Mouse (Mus musculus): ENCODE measurements around the gene Ddo. TPM values are rescaled to one million over a fixed set of nuclear protein-coding genes. Genes with fewer than 3 reads are reported as not detected.

The Ddo gene
- total RNA-seq (2023), result not detected in 2 replicates

DNA sequence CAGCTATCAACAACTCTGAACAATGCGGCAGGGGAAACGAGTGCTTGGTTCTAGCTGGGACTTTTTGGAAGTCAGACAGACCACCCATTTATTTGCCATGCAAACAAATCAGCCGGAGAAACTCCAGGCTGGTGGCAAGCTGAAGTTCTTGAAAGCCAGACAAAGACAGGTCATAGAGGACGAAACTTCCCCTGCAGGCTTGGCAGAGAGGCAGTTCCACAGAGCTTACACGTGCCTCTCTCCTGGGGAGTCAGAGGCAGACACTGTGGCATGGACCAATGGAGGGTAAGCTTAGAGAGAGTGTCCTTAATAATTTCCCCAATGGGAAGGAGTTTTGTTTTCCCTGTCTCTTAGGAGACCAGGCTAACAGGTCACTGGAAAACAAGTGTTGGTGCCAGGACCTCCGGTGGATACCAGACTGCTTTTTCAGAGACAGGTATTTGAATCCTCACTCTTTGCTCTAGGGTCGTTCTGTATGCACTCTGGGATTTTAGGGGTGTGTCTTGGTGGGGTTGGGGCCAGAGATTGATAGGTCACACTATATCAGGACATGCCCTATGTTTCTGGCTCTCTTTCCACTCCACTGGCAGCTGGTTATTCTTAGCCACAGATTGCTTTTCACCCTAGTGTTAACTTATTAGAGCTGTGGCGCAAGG is at the start of gene Ddo:
TSS of gene Ddo (plus strand) at position 356 of the 656 bp plus-strand sequence.

DNA sequence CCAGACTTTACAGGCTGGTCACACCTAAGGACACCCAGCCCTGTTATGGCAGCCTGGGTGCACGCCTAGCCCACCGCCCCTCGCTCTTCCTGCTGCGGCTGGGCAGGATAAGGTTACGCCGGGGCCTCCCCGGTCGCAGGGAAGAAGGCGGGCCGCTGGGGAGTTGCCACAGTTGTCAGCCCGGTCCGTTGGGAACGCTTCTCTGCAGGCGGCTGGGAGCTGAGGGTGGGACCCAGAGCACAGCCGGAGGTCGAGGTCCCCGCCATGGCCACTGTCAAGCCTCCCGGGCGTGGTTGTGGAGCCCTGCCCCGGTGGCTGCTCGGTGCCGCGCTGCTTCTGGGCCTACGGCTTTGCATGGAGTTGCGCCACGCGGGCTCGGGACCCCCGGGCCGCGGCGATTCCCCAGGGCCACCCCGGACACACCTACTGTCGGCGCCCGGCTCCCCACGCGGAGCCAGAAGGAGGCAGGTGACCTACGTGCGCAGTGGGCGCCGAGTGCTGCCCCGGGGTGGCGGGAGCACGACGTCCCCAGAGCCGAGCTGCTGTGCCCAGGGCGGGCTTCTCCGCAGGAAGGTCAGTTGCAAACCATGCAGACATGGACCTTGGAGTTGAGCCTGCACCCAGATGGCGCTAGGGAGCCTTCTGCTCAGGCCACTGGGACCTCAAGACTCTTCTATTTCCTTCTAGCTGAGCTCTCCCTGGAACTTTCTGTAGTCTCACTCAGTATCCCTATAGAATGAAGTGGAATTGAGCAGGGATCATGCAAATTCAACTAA is 53.5 kb downstream of the Ddo start, which contains the start of gene Mettl24:
TSS of gene Mettl24 (plus strand) at position 191 of the 776 bp plus-strand sequence.

Other genes with a start within 250 kb of the Ddo start
- not detected in 2 replicates for gene Slc22a16, start 59.7 kb upstream of the Ddo start, total RNA-seq (2023)
- gene Mettl24, start 53.3 kb downstream of the Ddo start, total RNA-seq (2023), result not detected in 2 replicates

All from neutrophil, adult 65 days (primary cell).